Mouse (Mus musculus) liver, adult 2 months (tissue): ENCODE results near the gene Tuba3b.

ENCODE experiments used
- CTCF ChIP-seq: fragments of 200-500 bp; IDR thresholded peaks from 2 replicates; pipeline ENCODE4 v1.5.1; 2011; ENCODE audit warnings: low read depth, low read length, control low read depth
- POLR2A ChIP-seq: fragments of 200-500 bp; IDR thresholded peaks from 2 replicates; pipeline ENCODE4 v1.6.1; 2011; ENCODE audit warnings: low read length, control low read depth; ENCODE audit not compliant: insufficient read depth; ENCODE audit errors: extremely low read depth

GRCm38 (mm10) chr6:145608693-145609092 is 6.9 kb upstream of the Tuba3b start:
- TF ChIP-seq POLR2A: no peak
- no peak for TF ChIP-seq CTCF
